Mouse (Mus musculus): Measurements from ENCODE around the gene Snx22. TPM values are rescaled to one million over a fixed set of nuclear protein-coding genes. Genes with fewer than 3 reads are reported as not detected.

The Snx22 gene
- 1.8 TPM for polyA plus RNA-seq (2012; fragmentation: generic; extraction: Trizol)

GRCm38 (mm10) chr9:66069583-66069982 lies at the start of gene Snx22:
Gene Snx22, minus strand, starts transcription at chr9:66069719.
- Histone ChIP-seq H3ac (ENCODE audit: control insufficient read depth, insufficient read length) (no peak within 1 kb of the TSS), H3K36me3 (ENCODE audit: control insufficient read depth, insufficient read depth) (peaks cover 3% of the 10 kb centered on the region), H3K4me2 (ENCODE audit: low read depth) (peak within 1 kb of the TSS; percentile 80), H3K4me3 (peak within 1 kb of the TSS; percentile 17), H3K27me3 (ENCODE audit: control insufficient read depth, insufficient read depth, insufficient read length) (no peaks in the 10 kb centered on the region), H3K79me2 (ENCODE audit: control insufficient read depth, insufficient read depth) (no peaks in the 10 kb centered on the region)
- TF ChIP-seq POLR2AphosphoS2 (IDR thresholded peaks at IDR 0.05; ENCODE audit: insufficient read length, low read depth) (no peak), MYOD1 (IDR thresholded peaks at IDR 0.05; ENCODE audit: control insufficient read depth in 1 of 3, insufficient read length in 2 of 3, low read depth in 2 of 3) (no peak), REST (IDR thresholded peaks at IDR 0.05; ENCODE audit: insufficient read depth, insufficient read length) (no peak), E2F4 (IDR thresholded peaks at IDR 0.05; ENCODE audit: insufficient read depth) (no peak), TCF3 (IDR thresholded peaks at IDR 0.05; ENCODE audit: insufficient read length, low read depth) (no peak)

- Histone ChIP-seq H3K79me2 (ENCODE audit: control insufficient read depth, insufficient read depth) (peaks cover 80% of the 10 kb centered on the region), H3K4me3 (no peak overlapping the region), H3ac (ENCODE audit: control insufficient read depth, insufficient read length) (no peak overlapping the region), H3K36me3 (ENCODE audit: control insufficient read depth, insufficient read depth) (peaks cover 16% of the 10 kb centered on the region), H3K27me3 (ENCODE audit: control insufficient read depth, insufficient read depth, insufficient read length) (no peaks in the 10 kb centered on the region), H3K4me2 (ENCODE audit: low read depth) (peak overlapping the region; percentile 49)
- TF ChIP-seq USF1 (IDR thresholded peaks at IDR 0.05; ENCODE audit: low read depth), result no peak
- TF ChIP-seq SRF (IDR thresholded peaks at IDR 0.05; ENCODE audit: control insufficient read depth, insufficient read length, low read depth), result no peak
- no peak for TF ChIP-seq POLR2AphosphoS2 (IDR thresholded peaks at IDR 0.05; ENCODE audit: insufficient read length, low read depth)
- TF ChIP-seq MYOG (IDR thresholded peaks at IDR 0.05; ENCODE audit: control insufficient read depth in 1 of 3, insufficient read depth in 1 of 3, insufficient read length in 2 of 3, low read depth in 2 of 3), result peak in 2 of 3 experiments; percentile 45 to 67
- peak; percentile 9 to 66 (median 47) for TF ChIP-seq MYOD1 (IDR thresholded peaks at IDR 0.05; ENCODE audit: control insufficient read depth in 1 of 3, insufficient read length in 2 of 3, low read depth in 2 of 3)
- peak; percentile 44 for TF ChIP-seq TCF12 (IDR thresholded peaks at IDR 0.05; ENCODE audit: insufficient read depth, poor library complexity, severe bottlenecking)
- TF ChIP-seq CEBPB (IDR thresholded peaks at IDR 0.05; ENCODE audit: insufficient read depth, poor library complexity, severe bottlenecking), result peak; percentile 83
- TF ChIP-seq MAX (IDR thresholded peaks at IDR 0.05; ENCODE audit: low read depth), result no peak
- no peak for TF ChIP-seq POLR2A (IDR thresholded peaks at IDR 0.05; ENCODE audit: insufficient read length, low read depth)
- TF ChIP-seq TCF3 (IDR thresholded peaks at IDR 0.05; ENCODE audit: insufficient read length, low read depth), result no peak
- TF ChIP-seq E2F4 (IDR thresholded peaks at IDR 0.05; ENCODE audit: insufficient read depth), result no peak
- TF ChIP-seq REST (IDR thresholded peaks at IDR 0.05; ENCODE audit: insufficient read depth, insufficient read length), result no peak
Observed at GRCm38 (mm10) chr9:66116890-66117289, 47.4 kb upstream of the Snx22 start.

GRCm38 (mm10) chr9:66114341-66114740 lies 44.8 kb upstream of the Snx22 start:
- TF ChIP-seq TCF3 (IDR thresholded peaks at IDR 0.05; ENCODE audit: insufficient read length, low read depth) (no peak), POLR2AphosphoS2 (IDR thresholded peaks at IDR 0.05; ENCODE audit: insufficient read length, low read depth) (no peak), POLR2A (IDR thresholded peaks at IDR 0.05; ENCODE audit: insufficient read length, low read depth) (no peak), E2F4 (IDR thresholded peaks at IDR 0.05; ENCODE audit: insufficient read depth) (no peak)
- Histone ChIP-seq H3ac (ENCODE audit: control insufficient read depth, insufficient read length) (no peak overlapping the region), H3K79me2 (ENCODE audit: control insufficient read depth, insufficient read depth) (peaks cover 64% of the 10 kb centered on the region), H3K36me3 (ENCODE audit: control insufficient read depth, insufficient read depth) (peaks cover 21% of the 10 kb centered on the region), H3K4me3 (no peak overlapping the region), H3K4me2 (ENCODE audit: low read depth) (no peak overlapping the region), H3K27me3 (ENCODE audit: control insufficient read depth, insufficient read depth, insufficient read length) (no peaks in the 10 kb centered on the region)

GRCm38 (mm10) chr9:66110611-66111379 lies 41.3 kb upstream of the Snx22 start:
- TF ChIP-seq REST (IDR thresholded peaks at IDR 0.05; ENCODE audit: insufficient read depth, insufficient read length), result no peak
- TF ChIP-seq MAX (IDR thresholded peaks at IDR 0.05; ENCODE audit: low read depth), result no peak
- TF ChIP-seq MYOG (IDR thresholded peaks at IDR 0.05; ENCODE audit: control insufficient read depth in 1 of 3, insufficient read depth in 1 of 3, insufficient read length in 2 of 3, low read depth in 2 of 3), result no peak
- no peak for TF ChIP-seq USF1 (IDR thresholded peaks at IDR 0.05; ENCODE audit: low read depth)
- no peak for TF ChIP-seq E2F4 (IDR thresholded peaks at IDR 0.05; ENCODE audit: insufficient read depth)
- TF ChIP-seq MYOD1 (IDR thresholded peaks at IDR 0.05; ENCODE audit: control insufficient read depth in 1 of 3, insufficient read length in 2 of 3, low read depth in 2 of 3), result no peak
- TF ChIP-seq SRF (IDR thresholded peaks at IDR 0.05; ENCODE audit: control insufficient read depth, insufficient read length, low read depth), result no peak
- no peak for TF ChIP-seq TCF3 (IDR thresholded peaks at IDR 0.05; ENCODE audit: insufficient read length, low read depth)
- no peak for TF ChIP-seq CEBPB (IDR thresholded peaks at IDR 0.05; ENCODE audit: insufficient read depth, poor library complexity, severe bottlenecking)
- no peak for TF ChIP-seq POLR2A (IDR thresholded peaks at IDR 0.05; ENCODE audit: insufficient read length, low read depth)
- TF ChIP-seq TCF12 (IDR thresholded peaks at IDR 0.05; ENCODE audit: insufficient read depth, poor library complexity, severe bottlenecking), result no peak
- no peak for TF ChIP-seq POLR2AphosphoS2 (IDR thresholded peaks at IDR 0.05; ENCODE audit: insufficient read length, low read depth)
- Histone ChIP-seq H3K27me3 (ENCODE audit: control insufficient read depth, insufficient read depth, insufficient read length) (no peaks in the 10 kb centered on the region), H3K36me3 (ENCODE audit: control insufficient read depth, insufficient read depth) (peaks cover 54% of the 10 kb centered on the region)

GRCm38 (mm10) chr9:66110126-66110525 lies 40.6 kb upstream of the Snx22 start:
- no peaks in the 10 kb centered on the region for H3K27me3 ChIP-seq (ENCODE audit: control insufficient read depth, insufficient read depth, insufficient read length)
- TF ChIP-seq E2F4 (IDR thresholded peaks at IDR 0.05; ENCODE audit: insufficient read depth) (no peak), MYOG (IDR thresholded peaks at IDR 0.05; ENCODE audit: control insufficient read depth in 1 of 3, insufficient read depth in 1 of 3, insufficient read length in 2 of 3, low read depth in 2 of 3) (no peak), POLR2AphosphoS2 (IDR thresholded peaks at IDR 0.05; ENCODE audit: insufficient read length, low read depth) (no peak), CEBPB (IDR thresholded peaks at IDR 0.05; ENCODE audit: insufficient read depth, poor library complexity, severe bottlenecking) (no peak), TCF3 (IDR thresholded peaks at IDR 0.05; ENCODE audit: insufficient read length, low read depth) (no peak)
- H3K79me2 ChIP-seq (ENCODE audit: control insufficient read depth, insufficient read depth), result peaks cover 35% of the 10 kb centered on the region
- no peak overlapping the region for H3K4me2 ChIP-seq (ENCODE audit: low read depth)
- peaks cover 57% of the 10 kb centered on the region for H3K36me3 ChIP-seq (ENCODE audit: control insufficient read depth, insufficient read depth)
- H3ac ChIP-seq (ENCODE audit: control insufficient read depth, insufficient read length), result no peak overlapping the region
- H3K4me3 ChIP-seq, result no peak overlapping the region

More at GRCm38 (mm10) chr9:66110611-66111379, 41.3 kb upstream of the Snx22 start:
- H3K79me2 ChIP-seq (ENCODE audit: control insufficient read depth, insufficient read depth), result peaks cover 42% of the 10 kb centered on the region
- no peak overlapping the region for H3ac ChIP-seq (ENCODE audit: control insufficient read depth, insufficient read length)
- H3K4me3 ChIP-seq, result no peak overlapping the region
- H3K4me2 ChIP-seq (ENCODE audit: low read depth), result no peak overlapping the region

Data from myocyte (in vitro differentiated cells).